12 mouse cellular contexts compared by ENCODE assay signal in the genomic region with DNA sequence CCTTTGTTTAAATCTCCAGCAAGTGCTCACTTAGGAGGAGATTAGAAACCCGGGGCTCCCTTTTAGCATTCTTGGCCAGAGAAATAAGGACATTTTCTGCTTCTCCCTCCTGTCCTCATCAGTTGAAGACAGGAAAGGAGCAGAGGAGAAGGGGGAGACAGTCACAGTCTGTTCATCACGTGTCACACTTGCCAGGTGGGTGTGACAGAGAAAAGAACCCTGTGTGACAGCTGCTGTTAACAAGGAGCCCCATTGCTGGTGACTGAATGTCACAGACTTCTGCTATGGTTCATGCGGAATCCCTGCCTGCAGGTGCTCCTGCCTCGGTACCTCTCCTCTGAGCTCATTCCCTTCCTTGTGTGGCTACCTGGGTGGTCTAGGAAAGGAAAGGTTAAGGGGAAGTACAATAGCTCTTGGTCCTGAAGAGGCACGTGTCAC. TPM values are rescaled to one million over a fixed set of nuclear protein-coding genes. Genes with fewer than 3 reads are reported as not detected.
DNase-seq lines count a peak whose midpoint lies in the region.
"Had no signal": no experiment of that assay in that cellular context is flagged by ENCODE, and none has a peak within 500 bp of the region (broad histone marks: within the 10 kb centered on the region; RNA-seq: fewer than 3 reads in every experiment).

No protein-coding gene starts in this region.

- intact Hi-C loops in left cerebral cortex, postnatal 14 days (cut with DNase I), result no loop called here
- intact Hi-C loops in left cerebral cortex, postnatal 4 days (cut with DNase I), result no loop called here

- peak; percentile 25 to 28 for DNase-seq in left cerebral cortex, postnatal 14 days (ENCODE audit: low spot score in 2 of 2)
- DNase-seq in left cerebral cortex, postnatal 4 days, result no peak
- DNase-seq in R1 (ENCODE audit: low read depth, low spot score), result peak; percentile 69
- peak; percentile 66 for DNase-seq in lung, postnatal 25 days (ENCODE audit: low spot score)
- DNase-seq in thymus, postnatal 25 days, result peak; percentile 45
- no peak for DNase-seq in urinary bladder, postnatal 36 days (ENCODE audit: low spot score in 2 of 2)
- no peak for DNase-seq in gastrocnemius, adult 18-20 months (ENCODE audit: low spot score)
- no peak for DNase-seq in gastrocnemius, postnatal 4 days (ENCODE audit: low spot score in 2 of 2)
- DNase-seq: adrenal gland, postnatal 36 days; cerebellum, adult 8-10 months; gastrocnemius, postnatal 25 days; kidney, adult 11 months had no signal

RNA-seq across cellular contexts. Expression of gene Chka, which starts 11.3 kb away (rescaled TPM):
- total RNA-seq in left cerebral cortex, postnatal 14 days (2021), result 10 to 100 TPM; 75.5 to 99.5 TPM
- 100 to 1,000 TPM in 1 of 2 experiments, 10 to 100 TPM in 1; 88.7 to 104 TPM for total RNA-seq in left cerebral cortex, postnatal 4 days (2021)
- total RNA-seq in gastrocnemius, adult 18-20 months (2021), result 1 to 10 TPM; 1.4 to 3.0 TPM
- total RNA-seq in gastrocnemius, postnatal 4 days (2021), result 10 to 100 TPM; 13.6 to 14.9 TPM

Comparison
In these comparisons a context has a peak if more than half of its experiments do, and no peak if none do; other contexts are left out.
1. DNase-seq: peak in left cerebral cortex, postnatal 14 days (2 of 2), R1 (single experiment), lung, postnatal 25 days (single experiment) and thymus, postnatal 25 days (single experiment); none in left cerebral cortex, postnatal 4 days (single experiment), urinary bladder, postnatal 36 days (0 of 2), gastrocnemius, adult 18-20 months (single experiment) and gastrocnemius, postnatal 4 days (0 of 2).
2. RNA of gene Chka, which starts 11.3 kb away (total RNA-seq): 88.7 to 104 TPM in left cerebral cortex, postnatal 4 days and 75.5 to 99.5 TPM in left cerebral cortex, postnatal 14 days; 13.6 to 14.9 TPM in gastrocnemius, postnatal 4 days and 1.4 to 3.0 TPM in gastrocnemius, adult 18-20 months; every median in the first group is over 4 times any median in the second.